Mouse (Mus musculus): ENCODE measurements around the gene Dph1.
A peak's percentile ranks its signal among the peaks of the same experiment; 100 is the strongest.

Dph1 gene

GRCm38 (mm10) chr11:75173095-75173798, 17.8 kb downstream of the Dph1 start:
- DNase-seq: peak; percentile 95

- DNase-seq: peak; percentile 76
Observed at GRCm38 (mm10) chr11:75172151-75173094, 18.6 kb downstream of the Dph1 start.

GRCm38 (mm10) chr11:75171186-75171865, 19.7 kb downstream of the Dph1 start:
- peak; percentile 43 for DNase-seq

- peak; percentile 97 for DNase-seq
Observed at GRCm38 (mm10) chr11:75170136-75170751, 20.8 kb downstream of the Dph1 start.

GRCm38 (mm10) chr11:75169405-75170080, 21.5 kb downstream of the Dph1 start, which contains the start of gene Hic1:
Gene Hic1 (minus strand): TSS chr11:75169519.
- peak; percentile 69 for DNase-seq

GRCm38 (mm10) chr11:75168590-75169361, 22.3 kb downstream of the Dph1 start:
- DNase-seq: peak; percentile 94

GRCm38 (mm10) chr11:75167643-75168589, 23.1 kb downstream of the Dph1 start:
- DNase-seq: peak; percentile 83

- peak; percentile 68 for DNase-seq
Observed at GRCm38 (mm10) chr11:75166861-75167642, 24.0 kb downstream of the Dph1 start.

GRCm38 (mm10) chr11:75166193-75166842, 24.7 kb downstream of the Dph1 start:
- peak; percentile 59 for DNase-seq

- DNase-seq: peak; percentile 91
Observed at GRCm38 (mm10) chr11:75165441-75166192, 25.4 kb downstream of the Dph1 start.

GRCm38 (mm10) chr11:75164750-75165149, 26.3 kb downstream of the Dph1 start:
- DNase-seq: peak; percentile 42

GRCm38 (mm10) chr11:75164051-75164450, 27.0 kb downstream of the Dph1 start:
- no peak for DNase-seq

GRCm38 (mm10) chr11:75163379-75163778, 27.7 kb downstream of the Dph1 start:
- peak; percentile 46 for DNase-seq

GRCm38 (mm10) chr11:75162591-75163080, 28.4 kb downstream of the Dph1 start:
- DNase-seq: no peak

GRCm38 (mm10) chr11:75161417-75162008, 29.5 kb downstream of the Dph1 start:
- DNase-seq: no peak

GRCm38 (mm10) chr11:75160954-75161353, 30.1 kb downstream of the Dph1 start:
- no peak for DNase-seq

GRCm38 (mm10) chr11:75159564-75159963, 31.5 kb downstream of the Dph1 start:
- DNase-seq: peak; percentile 81
